Mouse (Mus musculus) intestine, embryonic 14.5 days (tissue): ENCODE results near the gene Tmem262. TPM values are rescaled to one million over a fixed set of nuclear protein-coding genes. Genes with fewer than 3 reads are reported as not detected.

ENCODE experiments used
- ATAC-seq: fragments of 200-750 bp; cut with Nextera tagmentation; replicated peaks from 2 replicates; pipeline ENCODE4 v1.8.0; 2017; ENCODE audit warnings: low read depth, moderate number of reproducible peaks, moderate TSS enrichment, moderate library complexity; ENCODE audit not compliant: low FRiP score, low TSS enrichment
- DNase-seq: peaks from one replicate; pipeline ENCODE4 v3.0.0-alpha.2; 2018; ENCODE audit warnings: low spot score
- H3K27ac ChIP-seq: fragments of 300-500 bp; sonication (generic); 2 replicates; pipeline ENCODE4 v1.5.1; 2014; ENCODE audit warnings: low read depth, mild to moderate bottlenecking, control low read depth
- H3K27me3 ChIP-seq: fragments of 300-500 bp; sonication (generic); replicated peaks from 2 replicates; pipeline ENCODE4 v1.6.1; 2014; ENCODE audit warnings: low read length, control low read depth; ENCODE audit not compliant: control insufficient read depth, insufficient read depth
- H3K36me3 ChIP-seq: fragments of 300-500 bp; sonication (generic); 2 replicates; pipeline ENCODE4 v1.6.1; 2014; ENCODE audit warnings: low read length, control low read depth; ENCODE audit not compliant: control insufficient read depth, insufficient read depth
- H3K4me1 ChIP-seq: fragments of 300-500 bp; sonication (generic); replicated peaks from 2 replicates; pipeline ENCODE4 v1.6.1; 2014; ENCODE audit warnings: low read length, control low read depth, mixed read lengths; ENCODE audit not compliant: control insufficient read depth, insufficient read depth
- H3K4me2 ChIP-seq: fragments of 300-500 bp; sonication (generic); 2 replicates; pipeline ENCODE4 v1.6.1; 2014; ENCODE audit warnings: low read length
- H3K4me3 ChIP-seq: fragments of 300-500 bp; sonication (generic); 2 replicates; pipeline ENCODE4 v1.5.1; 2014; ENCODE audit warnings: low read depth, low read length, control low read depth, mixed read lengths
- H3K9ac ChIP-seq: fragments of 300-500 bp; sonication (generic); 2 replicates; pipeline ENCODE4 v1.6.1; 2014; ENCODE audit warnings: mild to moderate bottlenecking, low read length
- H3K9me3 ChIP-seq: fragments of 300-500 bp; sonication (generic); 2 replicates; pipeline ENCODE4 v1.6.1; 2016; ENCODE audit warnings: low read length, control low read depth; ENCODE audit not compliant: control insufficient read depth
- WGBS: fragments of 180-500 bp; shearing (Covaris S2); extraction: QIAGEN DNeasy Blood & Tissue Kit; methylation state at CpG from one replicate; pipeline ENCODE4 v1.1.7; 2014; 5-methylcytosine and 5-hydroxymethylcytosine counted together
- polyA plus RNA-seq: library from polyadenylated mRNA; unstranded; fragments of >200 nt; fragmentation: Nextera tagmentation; extraction: Ambion mirVana; gene quantifications from 2 replicates; pipeline ENCODE4 v1.2.1, GENCODE M21; 2014

Tmem262 gene
- polyA plus RNA-seq, 1 experiment from 2014 or later: not detected

GRCm38 (mm10) chr19:6067011-6067723, 12.7 kb upstream of the Tmem262 start:
- under 1% methylated on average over 29 of the region's 30 CpGs for WGBS
- DNase-seq (peak; percentile 92), ATAC-seq (peak; percentile 70)
- Histone ChIP-seq H3K4me3 (peak overlapping the region; percentile 48), H3K9me3 (no peaks in the 10 kb centered on the region), H3K9ac (peak overlapping the region; percentile 55), H3K4me2 (peak overlapping the region; percentile 96), H3K27me3 (no peaks in the 10 kb centered on the region), H3K4me1 (peaks cover 18% of the 10 kb centered on the region), H3K27ac (peak overlapping the region; percentile 74), H3K36me3 (peaks cover 26% of the 10 kb centered on the region)

DNA sequence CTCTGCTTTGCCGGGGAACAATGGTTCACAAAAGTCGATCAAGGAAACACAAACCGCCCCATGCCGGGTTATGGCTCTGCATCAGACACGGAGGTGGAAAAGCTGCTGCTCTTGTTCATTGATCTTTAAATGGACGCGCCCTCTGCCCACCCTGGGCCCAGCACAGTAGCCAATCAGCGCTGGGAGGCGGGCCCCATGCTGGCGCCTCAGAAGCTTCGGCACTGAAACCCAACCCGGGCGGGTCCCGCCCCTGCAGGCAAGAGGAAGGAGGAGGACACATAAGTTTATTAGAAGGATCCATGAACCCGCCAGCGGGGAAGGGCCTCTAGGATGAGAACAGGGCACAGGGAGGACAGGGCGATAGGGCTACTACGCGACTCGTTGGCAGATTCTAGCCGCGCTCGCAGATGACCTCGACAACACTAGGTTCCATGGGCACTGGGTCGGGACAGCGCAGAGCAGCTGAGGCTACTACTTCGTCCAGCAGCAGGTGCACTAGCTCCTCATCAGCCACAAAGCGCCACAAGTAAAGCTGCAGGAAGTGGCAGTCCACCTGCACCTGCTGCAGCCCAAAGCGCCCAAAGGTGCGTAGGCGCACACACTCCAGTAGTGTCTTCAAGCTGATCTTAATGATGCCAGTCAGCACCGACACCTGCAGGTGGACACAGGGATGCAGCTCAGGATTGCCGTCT, 12.0 kb upstream of the Tmem262 start, which contains the start of gene Tm7sf2:
Gene Tm7sf2 (minus strand): TSS at position 650 of the 692 bp plus-strand sequence.
- Histone ChIP-seq H3K4me1 (peaks cover 12% of the 10 kb centered on the region), H3K27me3 (no peaks in the 10 kb centered on the region), H3K9me3 (no peaks in the 10 kb centered on the region), H3K9ac (peak within 1 kb of the TSS; percentile 55), H3K27ac (peak within 1 kb of the TSS; percentile 74), H3K4me2 (peak within 1 kb of the TSS; percentile 96), H3K4me3 (peak within 1 kb of the TSS; percentile 48), H3K36me3 (peaks cover 32% of the 10 kb centered on the region)
- peak; percentile 86 for DNase-seq
- peak; percentile 93 for ATAC-seq
- WGBS: 8% methylated on average over 33 of the region's 33 CpGs

DNA sequence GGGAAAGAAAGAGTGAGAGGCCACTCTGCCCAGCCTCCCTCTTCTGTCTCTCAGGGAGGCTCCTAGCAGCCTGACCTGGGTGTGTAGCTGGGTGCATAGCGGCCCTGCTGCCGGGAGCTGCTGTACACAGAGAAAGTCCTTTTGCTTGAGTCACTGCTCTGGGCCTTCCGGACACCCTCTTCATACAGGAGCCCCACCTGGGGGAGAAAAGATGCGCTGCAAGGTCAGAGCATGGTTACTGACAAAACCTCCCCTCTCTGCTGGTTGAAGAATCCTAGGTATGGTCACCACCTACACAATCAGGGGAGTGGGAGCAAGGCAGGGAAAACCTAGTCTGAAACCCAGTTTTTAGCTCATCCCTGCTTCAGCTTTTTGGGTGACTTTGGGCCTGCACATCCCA, 10.9 kb upstream of the Tmem262 start:
- Histone ChIP-seq H3K4me1 (peaks cover 12% of the 10 kb centered on the region), H3K27me3 (no peaks in the 10 kb centered on the region), H3K4me3 (no peak overlapping the region), H3K4me2 (no peak overlapping the region), H3K9me3 (no peaks in the 10 kb centered on the region), H3K36me3 (peaks cover 40% of the 10 kb centered on the region), H3K27ac (no peak overlapping the region), H3K9ac (no peak overlapping the region)
- no peak for DNase-seq
- WGBS: 71% methylated on average over 4 of the region's 4 CpGs
- ATAC-seq: no peak

GRCm38 (mm10) chr19:6069851-6070250, 10.0 kb upstream of the Tmem262 start:
- Histone ChIP-seq H3K4me3 (no peak overlapping the region), H3K9me3 (no peaks in the 10 kb centered on the region), H3K36me3 (peaks cover 43% of the 10 kb centered on the region), H3K27me3 (no peaks in the 10 kb centered on the region), H3K4me2 (no peak overlapping the region), H3K27ac (no peak overlapping the region), H3K9ac (no peak overlapping the region), H3K4me1 (peaks cover 12% of the 10 kb centered on the region)
- DNase-seq (no peak), ATAC-seq (no peak)
- 92% methylated on average over 10 of the region's 10 CpGs for WGBS

GRCm38 (mm10) chr19:6070571-6071250, 9.1 kb upstream of the Tmem262 start:
- ATAC-seq (no peak), DNase-seq (no peak)
- 92% methylated on average over 31 of the region's 31 CpGs for WGBS
- Histone ChIP-seq H3K27me3 (no peaks in the 10 kb centered on the region), H3K4me2 (no peak overlapping the region), H3K27ac (no peak overlapping the region), H3K36me3 (peaks cover 52% of the 10 kb centered on the region), H3K4me3 (no peak overlapping the region), H3K9ac (no peak overlapping the region), H3K4me1 (peaks cover 12% of the 10 kb centered on the region), H3K9me3 (no peaks in the 10 kb centered on the region)

- Histone ChIP-seq H3K9me3 (no peaks in the 10 kb centered on the region), H3K27ac (no peak overlapping the region), H3K4me2 (no peak overlapping the region), H3K27me3 (no peaks in the 10 kb centered on the region), H3K4me3 (no peak overlapping the region), H3K36me3 (peaks cover 52% of the 10 kb centered on the region), H3K4me1 (peaks cover 17% of the 10 kb centered on the region), H3K9ac (no peak overlapping the region)
- 92% methylated on average over 19 of the region's 19 CpGs for WGBS
- DNase-seq (no peak), ATAC-seq (no peak)
These were observed 8.6 kb upstream of the Tmem262 start for GRCm38 (mm10) chr19:6071261-6071660.

DNA sequence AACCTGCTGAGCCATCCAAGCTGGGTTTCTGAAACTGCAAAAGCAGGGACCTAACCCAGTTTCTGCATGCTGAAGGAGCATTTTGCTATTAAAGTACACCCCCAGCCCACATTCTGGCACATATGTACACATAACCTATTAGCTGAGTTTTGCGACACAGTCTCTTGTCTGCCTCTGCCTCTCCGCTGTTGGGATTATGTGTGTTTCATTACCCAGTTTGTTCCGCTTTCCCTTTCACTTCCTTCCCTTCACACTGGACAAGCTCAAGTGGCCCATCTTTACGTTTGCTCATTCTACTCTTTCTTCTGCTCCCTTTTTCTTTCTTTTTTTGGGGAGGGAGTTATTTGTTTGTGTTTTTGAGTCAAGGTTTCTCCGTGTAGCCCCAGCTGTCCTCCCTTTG, 5.9 kb upstream of the Tmem262 start:
- H3K4me1 ChIP-seq: peaks cover 8% of the 10 kb centered on the region
- no peak for ATAC-seq
- H3K4me3 ChIP-seq: no peak overlapping the region
- no peak for DNase-seq
- peaks cover 52% of the 10 kb centered on the region for H3K36me3 ChIP-seq
- no peak overlapping the region for H3K9ac ChIP-seq
- H3K27me3 ChIP-seq: no peaks in the 10 kb centered on the region
- WGBS: 94% methylated on average over 5 of the region's 5 CpGs
- no peak overlapping the region for H3K4me2 ChIP-seq
- no peaks in the 10 kb centered on the region for H3K9me3 ChIP-seq
- no peak overlapping the region for H3K27ac ChIP-seq

- no peaks in the 10 kb centered on the region for H3K9me3 ChIP-seq
- peak; percentile 94 for DNase-seq
These were observed 3.1 kb upstream of the Tmem262 start, which contains the start of gene Vps51 for GRCm38 (mm10) chr19:6076564-6077393. Vps51 (minus strand) TSS chr19:6077231.

More at GRCm38 (mm10) chr19:6076564-6077393, 3.1 kb upstream of the Tmem262 start, which contains the start of gene Vps51:
- Histone ChIP-seq H3K4me1 (peaks cover 8% of the 10 kb centered on the region), H3K4me3 (peak within 1 kb of the TSS; percentile 80), H3K27me3 (no peaks in the 10 kb centered on the region), H3K27ac (peak within 1 kb of the TSS; percentile 81), H3K36me3 (peaks cover 49% of the 10 kb centered on the region), H3K9ac (peak within 1 kb of the TSS; percentile 72), H3K4me2 (peak within 1 kb of the TSS; percentile 97)
- 1% methylated on average over 33 of the region's 33 CpGs for WGBS
- ATAC-seq: peak; percentile 82
